Mouse (Mus musculus): Measurements from ENCODE around the gene 0610040J01Rik.

DNA sequence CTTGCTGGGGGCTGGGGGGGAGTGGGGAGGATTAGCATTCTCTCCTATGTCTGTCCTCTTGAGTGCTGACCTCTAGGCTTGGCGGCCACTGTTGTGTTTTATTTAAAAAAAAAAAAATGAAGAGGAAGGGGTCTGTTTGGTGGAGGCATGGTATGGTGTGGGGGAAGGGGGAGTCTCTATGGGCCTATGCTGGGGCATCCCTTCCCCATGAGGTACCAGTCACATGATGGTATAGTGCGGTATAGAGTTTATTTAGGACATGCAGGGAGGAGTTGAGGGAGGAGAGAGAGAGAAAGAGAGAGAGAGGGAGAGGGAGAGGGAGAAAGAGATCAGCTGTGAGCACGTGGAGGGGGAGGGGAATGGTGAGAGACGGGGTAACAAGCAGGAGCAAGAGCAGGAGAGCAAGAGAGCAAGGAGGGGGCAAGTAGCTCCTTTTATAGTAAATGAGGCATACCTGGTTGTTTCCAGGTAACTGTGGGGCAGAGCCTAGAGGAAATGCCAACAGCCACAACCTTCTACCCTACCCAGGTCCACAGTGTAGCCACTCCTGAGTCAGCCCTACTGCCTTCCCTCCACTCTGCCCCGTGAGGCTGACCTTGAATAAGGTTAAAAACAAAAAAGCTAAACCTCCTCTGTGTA lies 15.4 kb downstream of the 0610040J01Rik start:
- TF ChIP-seq CHD2 (IDR thresholded peaks at IDR 0.05; ENCODE audit: low read depth, low read length) = no peak
- TF ChIP-seq HCFC1 (IDR thresholded peaks at IDR 0.05; ENCODE audit: borderline replicate concordance, insufficient read depth, low read length) = no peak
- no peak for TF ChIP-seq ZNF384 (IDR thresholded peaks at IDR 0.05; ENCODE audit: low read depth, low read length)
